Mouse (Mus musculus): ENCODE data around the gene Paqr8.

DNA sequence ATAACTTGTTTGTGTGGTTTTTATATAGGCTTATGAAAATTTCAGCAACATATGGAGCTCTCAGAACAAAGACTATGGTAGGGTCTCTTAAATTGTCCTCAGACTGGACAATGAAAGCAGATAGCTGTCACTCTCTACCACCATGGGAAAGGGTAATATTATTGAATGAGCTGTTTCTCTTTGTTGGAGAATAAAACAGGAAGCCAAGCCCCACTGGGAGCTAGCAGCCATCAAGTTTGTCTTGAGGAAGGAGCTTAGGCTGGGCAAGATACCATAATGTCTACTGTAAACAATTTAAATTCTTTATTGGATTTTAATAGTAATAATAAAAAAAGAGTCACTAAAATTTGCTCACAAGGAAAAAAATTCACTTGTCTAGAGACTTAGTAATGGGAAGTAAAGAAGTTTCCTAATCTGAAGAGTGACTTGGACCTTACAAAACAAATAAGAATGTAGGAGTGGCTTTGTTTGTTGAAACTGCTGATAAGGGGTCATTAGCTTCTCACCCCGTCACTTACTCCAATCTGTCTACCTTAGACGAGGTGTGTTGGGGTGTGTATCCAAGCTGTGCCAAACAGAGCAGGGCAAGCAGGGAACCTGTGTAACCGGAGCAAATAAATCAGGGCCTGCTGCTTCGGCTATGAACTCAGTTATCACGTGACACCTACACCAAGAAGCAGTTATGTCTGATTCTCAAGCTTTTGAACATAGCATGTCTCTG lies 26.8 kb upstream of the Paqr8 start:
- TF ChIP-seq CTCF (IDR thresholded peaks at IDR 0.05; ENCODE audit: low read depth), result no peak
- TF ChIP-seq EP300 (optimal IDR thresholded peaks at IDR 0.05), result no peak

Data from stomach, postnatal 0 days (tissue).